Comparison of ENCODE assay signal across 8 mouse cellular contexts in the genomic region with DNA sequence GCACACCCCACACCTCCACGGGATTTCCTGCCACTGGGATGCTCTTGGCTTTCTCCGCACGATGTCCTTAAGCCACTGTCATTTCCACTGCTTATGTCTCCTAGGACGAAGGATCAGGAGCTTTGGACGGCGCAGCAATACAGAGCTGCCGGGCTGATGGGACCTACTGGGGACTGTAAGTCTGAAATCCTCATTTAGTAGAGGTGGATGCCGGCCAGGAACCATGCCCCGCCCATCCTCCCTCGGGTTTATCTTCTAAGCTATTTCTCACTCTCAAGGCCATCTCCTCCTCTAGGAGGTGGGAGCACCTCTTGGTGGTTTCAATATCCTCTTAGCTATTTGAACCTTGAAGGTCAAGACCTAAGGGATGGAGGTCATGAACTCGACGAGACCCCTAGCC.
DNase-seq lines count a peak whose midpoint lies in the region; ATAC-seq and TF ChIP-seq lines count a peak whose summit lies in the region.

No protein-coding gene starts in this region.

- no peak overlapping the region for H3K4me3 ChIP-seq in intestine, embryonic 14.5 days (ENCODE audit: low read depth, low read length)
- H3K4me3 ChIP-seq in intestine, embryonic 16.5 days (ENCODE audit: low read length): no peak overlapping the region
- H3K4me3 ChIP-seq in forebrain, embryonic 13.5 days: no peak overlapping the region
- no peak overlapping the region for H3K4me3 ChIP-seq in midbrain, postnatal 0 days (ENCODE audit: low read depth, low read length)
- no peak overlapping the region for H3K4me3 ChIP-seq in intestine, postnatal 0 days (ENCODE audit: low read depth, low read length)

- peak overlapping the region; percentile 66; the same call in 1 of the 2 replicates for H3K27ac ChIP-seq in intestine, embryonic 14.5 days (ENCODE audit: low read depth)
- no peak overlapping the region for H3K27ac ChIP-seq in intestine, embryonic 16.5 days (ENCODE audit: low read length)
- peak overlapping the region; percentile 94 for H3K27ac ChIP-seq in forebrain, embryonic 13.5 days
- peak overlapping the region; percentile 67 for H3K27ac ChIP-seq in midbrain, postnatal 0 days (ENCODE audit: low read depth, low read length)
- no peak overlapping the region for H3K27ac ChIP-seq in intestine, postnatal 0 days (ENCODE audit: low read depth, low read length)

- H3K9me3 ChIP-seq in intestine, embryonic 14.5 days (ENCODE audit: control insufficient read depth, low read length): no peaks in the 10 kb centered on the region
- no peaks in the 10 kb centered on the region for H3K9me3 ChIP-seq in intestine, embryonic 16.5 days (ENCODE audit: control insufficient read depth, low read length)
- H3K9me3 ChIP-seq in forebrain, embryonic 13.5 days (replicated peaks): no peaks in the 10 kb centered on the region
- H3K9me3 ChIP-seq in midbrain, postnatal 0 days (ENCODE audit: low read length): no peaks in the 10 kb centered on the region
- H3K9me3 ChIP-seq in intestine, postnatal 0 days (ENCODE audit: control insufficient read depth): no peaks in the 10 kb centered on the region

- no peaks in the 10 kb centered on the region for H3K27me3 ChIP-seq in intestine, embryonic 14.5 days (replicated peaks; ENCODE audit: control insufficient read depth, insufficient read depth, low read length)
- H3K27me3 ChIP-seq in intestine, embryonic 16.5 days (replicated peaks; ENCODE audit: control insufficient read depth, insufficient read depth, low read length): no peaks in the 10 kb centered on the region
- no peaks in the 10 kb centered on the region for H3K27me3 ChIP-seq in forebrain, embryonic 13.5 days
- no peaks in the 10 kb centered on the region for H3K27me3 ChIP-seq in midbrain, postnatal 0 days (ENCODE audit: insufficient read depth, low read length)
- no peaks in the 10 kb centered on the region for H3K27me3 ChIP-seq in intestine, postnatal 0 days (replicated peaks; ENCODE audit: control insufficient read depth, insufficient read depth, low read length)

- WGBS in intestine, embryonic 14.5 days: 84% methylated on average over 12 of the region's 12 CpGs
- 81% methylated on average over 12 of the region's 12 CpGs for WGBS in intestine, embryonic 16.5 days
- WGBS in forebrain, embryonic 13.5 days: 85% methylated on average over 12 of the region's 12 CpGs
- 61% methylated on average over 12 of the region's 12 CpGs for WGBS in midbrain, postnatal 0 days
- WGBS in intestine, postnatal 0 days: 70% methylated on average over 12 of the region's 12 CpGs

- H3K36me3 ChIP-seq in intestine, embryonic 14.5 days (ENCODE audit: control insufficient read depth, insufficient read depth, low read length): 0 out of 2 replicates have a peak, but pooled peaks cover 5% of the 10 kb centered on the region
- H3K36me3 ChIP-seq in intestine, embryonic 16.5 days (ENCODE audit: control insufficient read depth, insufficient read depth, low read length): no peaks in the 10 kb centered on the region
- H3K36me3 ChIP-seq in forebrain, embryonic 13.5 days (ENCODE audit: poor library complexity, severe bottlenecking): peaks cover 35% of the 10 kb centered on the region
- no peaks in the 10 kb centered on the region for H3K36me3 ChIP-seq in midbrain, postnatal 0 days (ENCODE audit: insufficient read depth, low read length)
- peaks cover 6% of the 10 kb centered on the region; the same call in 1 of the 2 replicates for H3K36me3 ChIP-seq in intestine, postnatal 0 days (ENCODE audit: control insufficient read depth, insufficient read depth)

- H3K4me2 ChIP-seq in intestine, embryonic 14.5 days (ENCODE audit: low read length): no peak overlapping the region
- no peak overlapping the region for H3K4me2 ChIP-seq in intestine, embryonic 16.5 days (ENCODE audit: low read depth, low read length)
- H3K4me2 ChIP-seq in forebrain, embryonic 13.5 days: peak overlapping the region; percentile 47; the same call in 1 of the 2 replicates
- no peak overlapping the region for H3K4me2 ChIP-seq in midbrain, postnatal 0 days (ENCODE audit: low read depth, low read length, poor library complexity, severe bottlenecking)
- H3K4me2 ChIP-seq in intestine, postnatal 0 days (replicated peaks; ENCODE audit: low read depth): no peak overlapping the region

- H3K4me1 ChIP-seq in intestine, embryonic 14.5 days (replicated peaks; ENCODE audit: control insufficient read depth, insufficient read depth, low read length): no peaks in the 10 kb centered on the region
- 0 out of 2 replicates have a peak, but pooled peaks cover 2% of the 10 kb centered on the region for H3K4me1 ChIP-seq in intestine, embryonic 16.5 days (ENCODE audit: control insufficient read depth, insufficient read depth, low read length)
- H3K4me1 ChIP-seq in forebrain, embryonic 13.5 days: peaks cover 61% of the 10 kb centered on the region
- H3K4me1 ChIP-seq in midbrain, postnatal 0 days (ENCODE audit: insufficient read depth, low read length): 0 out of 2 replicates have a peak, but pooled peaks cover 15% of the 10 kb centered on the region
- no peaks in the 10 kb centered on the region for H3K4me1 ChIP-seq in intestine, postnatal 0 days (replicated peaks; ENCODE audit: control insufficient read depth, insufficient read depth, low read length)

- intact Hi-C loops in heart, postnatal 14 days (cut with DNase I): no loop called here

- no peak for ATAC-seq in intestine, embryonic 14.5 days (replicated peaks; ENCODE audit: low FRiP score, low TSS enrichment, low read depth)
- ATAC-seq in intestine, embryonic 16.5 days: no peak
- no peak for ATAC-seq in forebrain, embryonic 13.5 days
- no peak for ATAC-seq in midbrain, postnatal 0 days (ENCODE audit: low FRiP score)
- no peak for ATAC-seq in intestine, postnatal 0 days

- DNase-seq in intestine, embryonic 14.5 days (ENCODE audit: low spot score): no peak
- DNase-seq in heart, postnatal 14 days: peak; percentile 48 to 49
- no peak for DNase-seq in midbrain, postnatal 0 days (ENCODE audit: low spot score)
- DNase-seq in right cerebral cortex, postnatal 14 days: no peak
- no peak for DNase-seq in frontal cortex, postnatal 25 days (ENCODE audit: low spot score in 2 of 2)

- no peak for TF ChIP-seq CTCF in midbrain, postnatal 0 days (IDR thresholded peaks at IDR 0.05)
- no peak for TF ChIP-seq CTCF in intestine, postnatal 0 days (IDR thresholded peaks at IDR 0.05; ENCODE audit: low read depth)

- no peak overlapping the region for H3K9ac ChIP-seq in intestine, embryonic 14.5 days (ENCODE audit: low read length)
- no peak overlapping the region for H3K9ac ChIP-seq in intestine, embryonic 16.5 days (ENCODE audit: low read depth, low read length)
- H3K9ac ChIP-seq in forebrain, embryonic 13.5 days: no peak overlapping the region
- H3K9ac ChIP-seq in midbrain, postnatal 0 days (replicated peaks; ENCODE audit: low read length, poor library complexity, severe bottlenecking): no peak overlapping the region
- H3K9ac ChIP-seq in intestine, postnatal 0 days (ENCODE audit: low read depth, low read length): no peak overlapping the region

Comparison
In these comparisons a context has a peak if more than half of its experiments do, and no peak if none do; other contexts are left out.
1. H3K27ac ChIP-seq: peak in intestine, embryonic 14.5 days (single experiment), forebrain, embryonic 13.5 days (single experiment) and midbrain, postnatal 0 days (single experiment); none in intestine, embryonic 16.5 days (single experiment) and intestine, postnatal 0 days (single experiment).
2. DNase-seq: peak in heart, postnatal 14 days (2 of 2); none in intestine, embryonic 14.5 days (single experiment), midbrain, postnatal 0 days (single experiment), right cerebral cortex, postnatal 14 days (single experiment) and frontal cortex, postnatal 25 days (0 of 2).